Mouse (Mus musculus): ENCODE results near the gene Ccdc88c.

DNA sequence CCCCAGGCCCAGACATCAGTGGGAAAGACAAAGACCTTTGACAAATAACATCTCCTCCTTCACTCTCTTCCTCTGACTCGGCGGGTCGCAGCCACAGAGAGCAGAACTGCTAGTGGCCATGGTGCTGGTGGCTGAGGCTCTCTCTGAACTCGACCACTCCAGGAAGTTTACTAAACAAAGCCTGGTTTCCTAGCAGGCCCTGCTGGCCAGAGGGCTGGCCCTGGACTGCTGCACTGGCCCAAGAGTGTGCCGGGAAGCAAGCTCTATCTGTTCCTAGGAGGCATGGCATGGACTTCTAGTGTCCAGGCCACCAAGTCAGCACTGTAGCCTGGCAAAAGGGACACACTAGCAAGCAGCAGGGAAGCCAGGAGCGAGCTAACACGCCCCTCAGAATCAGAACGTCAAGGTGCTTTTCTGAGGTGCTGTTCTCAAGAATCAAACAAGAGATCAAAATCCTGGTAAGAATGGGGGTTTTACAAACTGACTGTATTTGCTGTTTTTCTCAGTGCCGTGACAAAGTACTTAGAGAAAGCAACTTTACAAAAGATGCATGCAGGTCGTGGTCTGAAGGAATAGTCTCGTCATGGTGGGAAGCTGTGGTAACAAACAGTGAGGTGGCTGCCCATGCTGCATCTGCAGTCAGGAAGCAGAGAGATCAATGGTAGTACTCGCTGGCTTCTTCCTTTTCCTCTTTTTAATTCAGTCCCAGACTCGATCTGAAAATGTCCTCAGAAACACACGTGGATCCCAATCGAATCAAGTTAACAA, 50.7 kb downstream of the Ccdc88c start:
- TF ChIP-seq GATA1 (IDR thresholded peaks at IDR 0.05; ENCODE audit: low read length) (no peak), TAL1 (IDR thresholded peaks at IDR 0.05; ENCODE audit: low read length) (no peak)

Measured in erythroblast, embryonic 14.5 days (primary cell).